Mouse (Mus musculus) kidney, embryonic 15.5 days (tissue): ENCODE measurements around the gene Cflar. TPM values are rescaled to one million over a fixed set of nuclear protein-coding genes. Genes with fewer than 3 reads are reported as not detected.
"Not testable (repeated sequence)": the region's sequence is repeated elsewhere in the genome, so short reads cannot be mapped to it uniquely, and the experiment has no call there.

Experiments used
- ATAC-seq: fragments of 200-750 bp; cut with Nextera tagmentation; replicated peaks from 2 replicates; pipeline ENCODE4 v1.8.0; 2017; ENCODE audit warnings: moderate TSS enrichment; ENCODE audit not compliant: low FRiP score
- H3K27ac ChIP-seq: fragments of 300-500 bp; sonication (generic); 2 replicates; pipeline ENCODE4 v1.5.1; 2015; ENCODE audit warnings: mild to moderate bottlenecking, inconsistent platforms
- H3K27me3 ChIP-seq: fragments of 300-500 bp; sonication (generic); 2 replicates; pipeline ENCODE4 v1.6.1; 2015; ENCODE audit warnings: inconsistent platforms
- H3K36me3 ChIP-seq: fragments of 300-500 bp; sonication (generic); 2 replicates; pipeline ENCODE4 v1.6.1; 2015; ENCODE audit warnings: inconsistent platforms
- H3K4me1 ChIP-seq: fragments of 300-500 bp; sonication (generic); 2 replicates; pipeline ENCODE4 v1.6.1; 2015; ENCODE audit warnings: inconsistent platforms
- H3K4me2 ChIP-seq: fragments of 300-500 bp; sonication (generic); 2 replicates; pipeline ENCODE4 v1.6.1; 2015; ENCODE audit warnings: moderate library complexity, mild to moderate bottlenecking, inconsistent platforms
- H3K4me3 ChIP-seq: fragments of 300-500 bp; sonication (generic); replicated peaks from 2 replicates; pipeline ENCODE4 v1.5.1; 2015; ENCODE audit warnings: mild to moderate bottlenecking, inconsistent platforms
- H3K9ac ChIP-seq: fragments of 300-500 bp; sonication (generic); 2 replicates; pipeline ENCODE4 v1.6.1; 2015; ENCODE audit warnings: mild to moderate bottlenecking, inconsistent platforms
- H3K9me3 ChIP-seq: fragments of 300-500 bp; sonication (generic); replicated peaks from 2 replicates; pipeline ENCODE4 v1.6.1; 2016; ENCODE audit warnings: inconsistent platforms
- WGBS: fragments of 180-500 bp; shearing (Covaris S2); methylation state at CpG from one replicate; pipeline ENCODE4 v1.1.7; 2015; ENCODE audit warnings: mixed read lengths; 5-methylcytosine and 5-hydroxymethylcytosine counted together
- polyA plus RNA-seq: library from polyadenylated mRNA; unstranded; fragments of >200 nt; fragmentation: Nextera tagmentation; extraction: Ambion mirVana; gene quantifications from 2 replicates; pipeline ENCODE4 v1.2.1, GENCODE M21; 2015

Gene Cflar
- polyA plus RNA-seq, 1 experiment from 2014 or later = 48.1 TPM

- H3K36me3 ChIP-seq = peaks cover 95% of the 10 kb centered on the region
- H3K27ac ChIP-seq = no peak overlapping the region
- H3K4me3 ChIP-seq = no peak overlapping the region
- H3K9me3 ChIP-seq = no peaks in the 10 kb centered on the region
- H3K4me1 ChIP-seq = no peaks in the 10 kb centered on the region
- no peak overlapping the region for H3K4me2 ChIP-seq
- no peak overlapping the region for H3K9ac ChIP-seq
- ATAC-seq = no peak
- H3K27me3 ChIP-seq = no peaks in the 10 kb centered on the region
- 88% methylated on average over 7 of the region's 7 CpGs for WGBS
These were observed 28.2 kb downstream of the Cflar start for GRCm38 (mm10) chr1:58739529-58739928.

GRCm38 (mm10) chr1:58742571-58743021 lies 31.3 kb downstream of the Cflar start:
- peaks cover 94% of the 10 kb centered on the region for H3K36me3 ChIP-seq
- H3K27me3 ChIP-seq = no peaks in the 10 kb centered on the region
- no peaks in the 10 kb centered on the region for H3K9me3 ChIP-seq
- no peak overlapping the region for H3K4me3 ChIP-seq
- H3K4me2 ChIP-seq = no peak overlapping the region
- no peak overlapping the region for H3K9ac ChIP-seq
- no peaks in the 10 kb centered on the region for H3K4me1 ChIP-seq
- no peak overlapping the region for H3K27ac ChIP-seq
- ATAC-seq = no peak
- WGBS = 73% methylated on average over 5 of the region's 5 CpGs

- no peak overlapping the region for H3K9ac ChIP-seq
- 92% methylated on average over 6 of the region's 6 CpGs for WGBS
- H3K4me2 ChIP-seq = no peak overlapping the region
- no peaks in the 10 kb centered on the region for H3K4me1 ChIP-seq
- H3K27me3 ChIP-seq = no peaks in the 10 kb centered on the region
- H3K36me3 ChIP-seq = peaks cover 95% of the 10 kb centered on the region
- H3K27ac ChIP-seq = no peak overlapping the region
- no peak overlapping the region for H3K4me3 ChIP-seq
- no peak for ATAC-seq
- H3K9me3 ChIP-seq = no peaks in the 10 kb centered on the region
These were observed 31.9 kb downstream of the Cflar start for GRCm38 (mm10) chr1:58743252-58743651.

GRCm38 (mm10) chr1:58744645-58745044 lies 33.3 kb downstream of the Cflar start:
- no peak overlapping the region for H3K27ac ChIP-seq
- H3K9me3 ChIP-seq = no peaks in the 10 kb centered on the region
- no peak overlapping the region for H3K9ac ChIP-seq
- peaks cover 97% of the 10 kb centered on the region for H3K36me3 ChIP-seq
- H3K4me2 ChIP-seq = no peak overlapping the region
- ATAC-seq = no peak
- H3K27me3 ChIP-seq = no peaks in the 10 kb centered on the region
- 67% methylated on average over 7 of the region's 7 CpGs for WGBS
- no peaks in the 10 kb centered on the region for H3K4me1 ChIP-seq
- H3K4me3 ChIP-seq = no peak overlapping the region

- no peak overlapping the region for H3K4me3 ChIP-seq
- no peak overlapping the region for H3K9ac ChIP-seq
- ATAC-seq = no peak
- H3K27me3 ChIP-seq = no peaks in the 10 kb centered on the region
- H3K9me3 ChIP-seq = no peaks in the 10 kb centered on the region
- no peaks in the 10 kb centered on the region for H3K4me1 ChIP-seq
- 75% methylated on average over 9 of the region's 9 CpGs for WGBS
- no peak overlapping the region for H3K27ac ChIP-seq
- H3K36me3 ChIP-seq = peaks cover 76% of the 10 kb centered on the region
- no peak overlapping the region for H3K4me2 ChIP-seq
These were observed 35.6 kb downstream of the Cflar start for GRCm38 (mm10) chr1:58746880-58747279.

- ATAC-seq = no peak
- 96% methylated on average over 3 of the region's 3 CpGs for WGBS
- H3K4me3 ChIP-seq = no peak overlapping the region
- H3K9me3 ChIP-seq = no peaks in the 10 kb centered on the region
- 0 out of 2 replicates have a peak, but pooled peaks cover 3% of the 10 kb centered on the region for H3K4me1 ChIP-seq
- H3K36me3 ChIP-seq = peaks cover 45% of the 10 kb centered on the region
- no peaks in the 10 kb centered on the region for H3K27me3 ChIP-seq
- H3K9ac ChIP-seq = no peak overlapping the region
- H3K27ac ChIP-seq = no peak overlapping the region
- no peak overlapping the region for H3K4me2 ChIP-seq
These were observed 48.1 kb downstream of the Cflar start for GRCm38 (mm10) chr1:58759451-58759850.

- no peak overlapping the region for H3K27ac ChIP-seq
- ATAC-seq = no peak
- H3K36me3 ChIP-seq = peaks cover 33% of the 10 kb centered on the region
- H3K4me3 ChIP-seq = no peak overlapping the region
- no peak overlapping the region for H3K4me2 ChIP-seq
- H3K9me3 ChIP-seq = no peaks in the 10 kb centered on the region
- H3K27me3 ChIP-seq = no peaks in the 10 kb centered on the region
- H3K4me1 ChIP-seq = 0 out of 2 replicates have a peak, but pooled peaks cover 3% of the 10 kb centered on the region
- WGBS = 76% methylated on average over 1 of the region's 1 CpGs
- H3K9ac ChIP-seq = no peak overlapping the region
These were observed 49.3 kb downstream of the Cflar start for GRCm38 (mm10) chr1:58760581-58760980.

GRCm38 (mm10) chr1:58761391-58762275 lies 50.3 kb downstream of the Cflar start:
- H3K9me3 ChIP-seq, H3K4me2 ChIP-seq, ATAC-seq, H3K27ac ChIP-seq, H3K9ac ChIP-seq, H3K27me3 ChIP-seq, H3K4me3 ChIP-seq, H3K4me1 ChIP-seq: not testable (repeated sequence)
- H3K36me3 ChIP-seq = peaks cover 25% of the 10 kb centered on the region
- WGBS = 80% methylated on average over 5 of the region's 5 CpGs

GRCm38 (mm10) chr1:58762576-58762975 lies 51.3 kb downstream of the Cflar start:
- Histone ChIP-seq H3K4me3 (no peak overlapping the region), H3K27ac (no peak overlapping the region), H3K9ac (no peak overlapping the region), H3K4me1 (0 out of 2 replicates have a peak, but pooled peaks cover 3% of the 10 kb centered on the region), H3K36me3 (peaks cover 22% of the 10 kb centered on the region), H3K27me3 (no peaks in the 10 kb centered on the region), H3K9me3 (no peaks in the 10 kb centered on the region), H3K4me2 (no peak overlapping the region)
- no peak for ATAC-seq
- WGBS = 79% methylated on average over 5 of the region's 5 CpGs

- 84% methylated on average over 4 of the region's 4 CpGs for WGBS
- not testable (repeated sequence) for H3K4me3 ChIP-seq, H3K9me3 ChIP-seq
These were observed 55.1 kb downstream of the Cflar start for GRCm38 (mm10) chr1:58766446-58766845.

GRCm38 (mm10) chr1:58769136-58769535 lies 57.8 kb downstream of the Cflar start:
- Histone ChIP-seq H3K36me3 (no peaks in the 10 kb centered on the region), H3K9ac (no peak overlapping the region), H3K4me3 (no peak overlapping the region), H3K27ac (no peak overlapping the region), H3K4me2 (no peak overlapping the region), H3K9me3 (no peaks in the 10 kb centered on the region), H3K27me3 (no peaks in the 10 kb centered on the region), H3K4me1 (0 out of 2 replicates have a peak, but pooled peaks cover 2% of the 10 kb centered on the region)
- no peak for ATAC-seq

More at GRCm38 (mm10) chr1:58766446-58766845, 55.1 kb downstream of the Cflar start:
- H3K9ac ChIP-seq, H3K36me3 ChIP-seq, H3K27ac ChIP-seq, H3K4me2 ChIP-seq, ATAC-seq, H3K4me1 ChIP-seq, H3K27me3 ChIP-seq: not testable (repeated sequence)

GRCm38 (mm10) chr1:58769701-58770100 lies 58.4 kb downstream of the Cflar start:
- no peak for ATAC-seq
- Histone ChIP-seq H3K9me3 (no peaks in the 10 kb centered on the region), H3K36me3 (no peaks in the 10 kb centered on the region), H3K4me3 (no peak overlapping the region), H3K27me3 (no peaks in the 10 kb centered on the region), H3K4me2 (no peak overlapping the region), H3K27ac (no peak overlapping the region), H3K4me1 (0 out of 2 replicates have a peak, but pooled peaks cover 3% of the 10 kb centered on the region), H3K9ac (no peak overlapping the region)
- WGBS = 58% methylated on average over 9 of the region's 9 CpGs
